Mouse (Mus musculus): ENCODE measurements around the gene 1700037H04Rik.

DNA sequence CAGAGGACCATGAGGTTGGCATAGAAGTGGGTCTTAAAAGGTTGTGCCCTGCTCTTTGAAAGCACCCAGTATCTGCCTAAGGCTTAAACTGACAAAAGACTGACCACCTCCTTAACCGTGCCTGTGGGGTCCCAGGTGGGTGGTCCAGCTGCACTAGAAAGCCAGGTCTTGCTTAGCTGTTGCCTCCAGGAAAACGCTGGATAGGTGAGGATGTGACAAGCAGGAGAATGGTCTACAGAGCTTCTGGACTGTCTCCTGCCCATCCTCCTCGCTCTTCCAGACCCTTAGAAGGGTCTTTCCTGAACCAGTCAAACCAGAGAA, 27.7 kb upstream of the 1700037H04Rik start:
- TF ChIP-seq POLR2A (IDR thresholded peaks at IDR 0.05; ENCODE audit: borderline replicate concordance, extremely low read depth, low read depth, low read length), result no peak
- no peak for TF ChIP-seq CTCF (IDR thresholded peaks at IDR 0.05; ENCODE audit: insufficient read depth, low read length)

All from lung, adult 2 months (tissue).